Mouse (Mus musculus): ENCODE data around the gene Gtf2f2.

Gtf2f2 gene

GRCm38 (mm10) chr14:75866706-75867333 is 143.8 kb downstream of the Gtf2f2 start:
- no peak for DNase-seq (ENCODE audit: low spot score in 2 of 2)

- DNase-seq (ENCODE audit: low spot score in 2 of 2): no peak
Measured at GRCm38 (mm10) chr14:75863549-75864409, 146.9 kb downstream of the Gtf2f2 start.

- no peak for DNase-seq (ENCODE audit: low spot score in 2 of 2)
Measured at GRCm38 (mm10) chr14:75862701-75863100, 148.0 kb downstream of the Gtf2f2 start.

GRCm38 (mm10) chr14:75859619-75860018 is 151.0 kb downstream of the Gtf2f2 start:
- DNase-seq (ENCODE audit: low spot score in 2 of 2): no peak

GRCm38 (mm10) chr14:75858181-75858580 is 152.5 kb downstream of the Gtf2f2 start:
- no peak for DNase-seq (ENCODE audit: low spot score in 2 of 2)

GRCm38 (mm10) chr14:75855263-75855992 is 155.2 kb downstream of the Gtf2f2 start:
- DNase-seq (ENCODE audit: low spot score in 2 of 2): no peak

GRCm38 (mm10) chr14:75852016-75852415 is 158.6 kb downstream of the Gtf2f2 start:
- no peak for DNase-seq (ENCODE audit: low spot score in 2 of 2)

- DNase-seq (ENCODE audit: low spot score in 2 of 2): no peak
Measured at GRCm38 (mm10) chr14:75850819-75851218, 159.8 kb downstream of the Gtf2f2 start.

- peak in 1 of 2 experiments; percentile 33 for DNase-seq (ENCODE audit: low spot score in 2 of 2)
Measured at GRCm38 (mm10) chr14:75849842-75850568, 160.7 kb downstream of the Gtf2f2 start.

GRCm38 (mm10) chr14:75849236-75849635 is 161.4 kb downstream of the Gtf2f2 start:
- no peak for DNase-seq (ENCODE audit: low spot score in 2 of 2)

- DNase-seq (ENCODE audit: low spot score in 2 of 2): no peak
Measured at GRCm38 (mm10) chr14:75848482-75848881, 162.2 kb downstream of the Gtf2f2 start.

- DNase-seq (ENCODE audit: low spot score in 2 of 2): no peak
Measured at GRCm38 (mm10) chr14:75847669-75848068, 163.0 kb downstream of the Gtf2f2 start.
